Mouse (Mus musculus): ENCODE data around the gene Olfr281. TPM values are rescaled to one million over a fixed set of nuclear protein-coding genes. Genes with fewer than 3 reads are reported as not detected.

Gene Olfr281
- polyA plus RNA-seq, 1 experiment, result not detected

- Histone ChIP-seq H3K27ac (ENCODE audit: insufficient read depth, low read depth, low read length) (no peak overlapping the region), H3K4me1 (ENCODE audit: control insufficient read depth, insufficient read depth, low read length) (peaks cover 43% of the 10 kb centered on the region), H3K4me3 (ENCODE audit: insufficient read depth, low read length) (no peak overlapping the region)
- no peak for TF ChIP-seq CTCF (IDR thresholded peaks at IDR 0.05; ENCODE audit: low read depth, low read length)
- TF ChIP-seq POLR2A (IDR thresholded peaks at IDR 0.05; ENCODE audit: borderline replicate concordance, low read depth, low read length), result no peak
Measured at GRCm38 (mm10) chr15:98509387-98509786, 57.0 kb downstream of the Olfr281 start.

Other genes starting within 250 kb of the Olfr281 start
- gene Gm44579, start 231.6 kb upstream of the Olfr281 start, polyA plus RNA-seq (2012; ENCODE audit: insufficient read depth, insufficient read length, missing spikeins), result not detected in 2 replicates
- not detected in 2 replicates for gene Olfr287, start 231.5 kb upstream of the Olfr281 start, polyA plus RNA-seq (2012; ENCODE audit: insufficient read depth, insufficient read length, missing spikeins)
- gene Olfr286, start 218.1 kb upstream of the Olfr281 start, polyA plus RNA-seq (2012; ENCODE audit: insufficient read depth, insufficient read length, missing spikeins), result not detected in 2 replicates
- not detected in 2 replicates for gene H1fnt, start 195.3 kb upstream of the Olfr281 start, polyA plus RNA-seq (2012; ENCODE audit: insufficient read depth, insufficient read length, missing spikeins)
- not detected in 2 replicates for gene Zfp641, start 156.4 kb upstream of the Olfr281 start, polyA plus RNA-seq (2012; ENCODE audit: insufficient read depth, insufficient read length, missing spikeins)
- not detected in 2 replicates for gene Olfr285, start 135.2 kb upstream of the Olfr281 start, polyA plus RNA-seq (2012; ENCODE audit: insufficient read depth, insufficient read length, missing spikeins)
- not detected in 2 replicates for gene Olfr284, start 111.6 kb upstream of the Olfr281 start, polyA plus RNA-seq (2012; ENCODE audit: insufficient read depth, insufficient read length, missing spikeins)
- not detected in 2 replicates for gene Olfr283, start 71.6 kb upstream of the Olfr281 start, polyA plus RNA-seq (2012; ENCODE audit: insufficient read depth, insufficient read length, missing spikeins)
- gene Olfr282, start 21.4 kb upstream of the Olfr281 start, polyA plus RNA-seq (2012; ENCODE audit: insufficient read depth, insufficient read length, missing spikeins), result not detected in 2 replicates
- not detected in 2 replicates for gene OR5BS1P, start 17.3 kb downstream of the Olfr281 start, polyA plus RNA-seq (2012; ENCODE audit: insufficient read depth, insufficient read length, missing spikeins)
- gene Lalba, start 30.1 kb downstream of the Olfr281 start, polyA plus RNA-seq (2012; ENCODE audit: insufficient read depth, insufficient read length, missing spikeins), result not detected in 2 replicates
- not detected in 2 replicates for gene Olfr279, start 39.8 kb downstream of the Olfr281 start, polyA plus RNA-seq (2012; ENCODE audit: insufficient read depth, insufficient read length, missing spikeins)
- 56.6 and 62.4 TPM in 2 replicates for gene Kansl2, start 81.7 kb downstream of the Olfr281 start, polyA plus RNA-seq (2012; ENCODE audit: insufficient read depth, insufficient read length, missing spikeins)
- gene Ccnt1, start 118.3 kb downstream of the Olfr281 start, polyA plus RNA-seq (2012; ENCODE audit: insufficient read depth, insufficient read length, missing spikeins), result 42.6 and 44.0 TPM in 2 replicates
- gene 4930415O20Rik, start 118.4 kb downstream of the Olfr281 start, polyA plus RNA-seq (2012; ENCODE audit: insufficient read depth, insufficient read length, missing spikeins), result not detected in 2 replicates
- 0.35 and 0.72 TPM in 2 replicates for gene Adcy6, start 157.5 kb downstream of the Olfr281 start, polyA plus RNA-seq (2012; ENCODE audit: insufficient read depth, insufficient read length, missing spikeins)
- gene Cacnb3, start 178.3 kb downstream of the Olfr281 start, polyA plus RNA-seq (2012; ENCODE audit: insufficient read depth, insufficient read length, missing spikeins), result 0.88 and 1.3 TPM in 2 replicates
- gene Ddx23, start 210.3 kb downstream of the Olfr281 start, polyA plus RNA-seq (2012; ENCODE audit: insufficient read depth, insufficient read length, missing spikeins), result 83.1 and 84.9 TPM in 2 replicates
- 1.1 TPM in 2 replicates for gene Rnd1, start 224.9 kb downstream of the Olfr281 start, polyA plus RNA-seq (2012; ENCODE audit: insufficient read depth, insufficient read length, missing spikeins)